Mouse (Mus musculus) layer of hippocampus, postnatal 14 days (tissue): ENCODE measurements around the gene Gm45521. TPM values are rescaled to one million over a fixed set of nuclear protein-coding genes. Genes with fewer than 3 reads are reported as not detected.

Experiments used
- DNase-seq, 2 experiments: peaks; one replicate each; pipeline ENCODE4 v3.0.0; 2021 to 2022; ENCODE audit warnings: low spot score in 2 of 2, mixed read lengths in 1 of 2
- long read RNA-seq, 2 experiments: library from polyadenylated mRNA; stranded (forward); transcript quantifications; one replicate each; pipeline ENCODE4 v2.0.0; 2021
- total RNA-seq, 2 experiments: library from RNA; stranded (reverse); gene quantifications; 2 replicates each; pipeline ENCODE4 v1.2.3; 2021

Gene Gm45521
- not detected for total RNA-seq
- long read RNA-seq, experiment 1, partial matches to known transcripts: 0 of 1 reads
- long read RNA-seq, experiment 1, other reads (novel, unspliced or antisense): 0 of 1 reads
- long read RNA-seq, experiment 2: 0 reads

DNA sequence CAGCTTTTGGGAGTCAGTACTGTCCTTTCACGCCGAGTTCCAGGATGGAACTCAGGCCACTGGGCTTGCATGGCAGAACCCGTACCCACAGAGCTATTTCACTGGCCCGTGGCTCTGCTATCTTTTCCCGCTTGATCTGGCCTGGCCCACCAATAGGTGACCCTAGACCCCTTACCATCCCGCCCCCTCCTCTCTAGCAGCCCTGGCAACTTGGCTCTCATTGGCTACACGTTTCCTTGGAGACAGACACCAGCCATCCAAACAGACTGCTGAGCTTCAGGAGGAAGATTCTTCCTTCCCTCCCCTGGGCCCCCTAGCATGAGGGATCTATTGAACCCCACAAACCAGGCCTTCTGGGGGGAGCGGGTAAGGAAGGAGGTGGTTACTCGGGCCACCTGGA, at the start of gene Gm45521:
Gene Gm45521 (plus strand): TSS at position 240 of the 400 bp plus-strand sequence.
- DNase-seq: no peak

DNA sequence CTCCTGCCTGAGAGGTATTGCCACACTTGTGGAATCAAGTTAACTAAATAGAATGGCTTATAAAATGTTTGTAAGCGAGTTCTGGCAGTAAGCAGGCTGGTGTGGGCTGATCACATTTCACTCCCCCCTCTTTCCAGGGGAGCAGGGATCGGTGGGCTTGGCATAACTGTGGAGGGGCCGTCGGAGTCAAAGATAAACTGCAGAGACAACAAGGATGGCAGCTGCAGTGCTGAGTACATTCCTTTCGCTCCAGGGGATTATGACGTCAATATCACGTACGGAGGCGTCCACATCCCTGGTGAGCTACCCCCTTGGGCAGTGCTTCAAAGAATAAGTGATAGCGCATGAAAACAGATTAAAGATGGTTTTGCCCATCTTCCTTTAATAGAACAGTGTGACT, 47.6 kb upstream of the Gm45521 start:
- DNase-seq: no peak

DNA sequence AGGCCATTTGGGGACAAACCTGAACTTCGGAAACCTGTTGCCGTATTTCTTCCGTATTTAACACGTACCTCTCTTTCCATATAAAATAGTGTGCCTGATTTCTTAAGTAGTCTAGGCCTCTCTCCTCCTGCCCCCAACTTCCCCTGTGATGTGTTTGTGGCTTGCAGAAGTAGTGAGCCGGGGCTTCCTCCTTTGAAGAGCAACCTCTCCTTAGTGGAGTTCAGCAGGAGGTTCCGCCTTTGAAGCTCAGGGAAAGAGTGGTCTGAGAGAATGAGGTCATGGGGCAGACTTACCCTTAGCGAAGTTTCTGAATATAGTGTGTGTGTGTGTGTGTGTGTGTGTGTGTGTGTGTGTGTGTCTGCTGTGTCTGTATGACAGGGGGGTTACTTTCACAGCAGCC, 43.2 kb upstream of the Gm45521 start:
- DNase-seq: no peak

DNA sequence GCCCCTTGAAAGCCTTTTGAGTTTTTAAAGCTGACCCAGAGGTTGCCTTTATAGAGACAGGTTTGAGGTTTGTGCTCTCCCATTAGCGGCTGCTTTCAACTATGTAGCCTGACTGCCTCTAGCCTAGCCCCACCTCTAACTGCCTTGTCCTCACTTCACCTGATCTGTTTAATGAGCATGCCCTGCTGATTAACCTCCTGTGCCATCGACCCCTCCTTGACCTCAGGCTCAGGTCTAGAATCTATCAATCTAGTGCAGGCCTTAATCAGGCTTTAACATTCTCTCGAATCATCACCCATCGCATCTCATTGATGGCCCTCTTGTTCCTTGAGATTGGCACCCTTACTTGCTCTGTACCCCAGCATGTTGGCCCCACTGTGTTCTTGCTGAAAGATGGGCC, 42.6 kb upstream of the Gm45521 start:
- DNase-seq: no peak

DNA sequence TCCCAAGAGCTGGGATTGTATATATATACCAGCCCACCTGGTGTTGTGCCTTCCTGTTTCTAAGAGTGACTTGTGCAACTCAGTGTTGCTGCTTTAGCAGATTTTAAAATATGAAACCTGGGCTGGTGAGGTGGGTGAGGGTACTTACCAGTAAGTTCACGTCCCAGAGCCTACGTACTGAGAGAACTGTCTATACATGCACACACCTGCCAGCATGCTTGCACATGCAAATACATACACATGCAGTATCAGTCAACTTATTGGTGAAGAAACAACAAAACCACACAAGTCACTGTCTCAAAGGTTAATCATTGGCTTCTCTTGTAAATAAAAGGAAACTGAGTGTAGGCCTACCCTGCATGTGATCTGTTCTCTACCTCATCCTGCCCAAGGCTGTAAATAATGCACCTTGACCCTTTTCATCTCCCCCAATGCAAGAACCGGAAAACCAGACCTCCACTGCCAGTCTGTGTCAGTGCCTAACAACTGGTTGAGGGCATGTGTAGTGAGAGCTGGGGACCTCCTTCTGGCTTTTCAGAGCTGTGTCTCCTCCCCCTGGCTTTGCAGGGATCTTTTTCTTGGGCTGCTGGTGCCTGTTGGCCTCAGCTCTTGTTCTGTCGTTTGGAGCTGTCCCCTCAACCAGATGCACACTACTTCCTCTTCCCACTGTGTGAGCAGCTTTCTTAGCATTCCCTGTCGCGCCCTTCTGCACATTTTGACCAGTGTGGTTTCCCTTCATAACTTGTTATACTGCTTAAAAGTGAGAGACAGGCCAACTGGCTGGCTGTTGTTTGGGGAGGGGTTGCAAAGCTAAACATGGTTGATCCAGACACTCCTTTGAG, 38.7 kb upstream of the Gm45521 start:
- no peak for DNase-seq

DNA sequence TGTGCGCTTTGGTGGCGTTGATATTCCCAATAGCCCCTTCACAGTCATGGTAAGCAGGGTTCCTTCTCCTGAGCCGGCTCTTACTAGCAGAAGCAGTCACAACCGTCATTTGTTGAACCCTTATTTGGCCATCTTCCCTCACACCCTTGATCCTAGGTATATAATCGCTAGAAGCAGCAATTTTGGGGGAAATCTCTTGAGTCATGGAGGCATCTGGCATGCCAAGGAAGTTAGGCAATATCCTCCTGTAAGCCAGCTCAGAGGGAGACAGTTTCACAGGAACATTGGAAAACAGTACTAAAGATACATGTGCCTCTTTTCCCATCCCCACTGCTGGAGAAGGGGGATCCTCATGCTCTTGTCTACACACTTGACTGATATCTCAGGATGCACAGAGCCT, 37.8 kb upstream of the Gm45521 start:
- DNase-seq: no peak

DNA sequence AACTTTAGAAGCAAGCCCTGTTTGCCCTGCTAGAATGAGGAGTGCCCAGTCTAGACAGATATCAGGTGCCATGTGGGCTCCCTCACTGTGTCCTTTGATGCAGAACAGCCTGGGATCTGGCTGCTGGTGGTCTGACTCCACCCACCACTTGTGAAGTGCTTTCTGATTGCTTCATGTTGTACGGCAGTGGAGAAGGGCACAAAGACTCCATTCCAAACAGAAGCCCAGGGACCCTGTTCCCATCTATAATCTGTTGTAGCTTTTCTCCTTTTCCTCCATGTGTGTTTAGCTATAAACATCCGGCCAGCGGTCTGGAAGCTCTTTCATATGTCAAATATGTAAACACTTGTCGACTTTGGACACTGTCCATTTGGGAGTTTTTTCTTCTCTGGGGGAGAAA, 37.2 kb upstream of the Gm45521 start:
- DNase-seq: no peak

DNA sequence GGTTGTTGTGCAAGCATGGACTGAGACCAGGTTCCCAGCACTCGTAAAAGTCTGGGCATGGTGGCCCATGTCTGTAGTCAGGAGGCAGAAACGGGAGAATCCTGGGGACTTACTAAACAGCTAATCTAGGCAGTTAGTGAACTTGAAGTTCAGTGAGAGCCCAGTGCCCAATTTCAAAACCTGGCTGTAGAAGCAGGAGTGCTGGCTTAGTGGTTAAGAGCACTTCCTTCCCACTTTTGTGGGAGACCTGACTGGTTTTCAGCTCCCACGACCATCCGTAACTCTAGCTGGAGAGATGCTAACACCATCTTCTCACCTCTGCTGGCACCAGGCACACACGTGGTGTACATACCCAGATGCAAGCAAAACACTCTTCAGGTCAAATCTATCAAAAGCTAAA, 35.6 kb upstream of the Gm45521 start:
- DNase-seq: no peak

DNA sequence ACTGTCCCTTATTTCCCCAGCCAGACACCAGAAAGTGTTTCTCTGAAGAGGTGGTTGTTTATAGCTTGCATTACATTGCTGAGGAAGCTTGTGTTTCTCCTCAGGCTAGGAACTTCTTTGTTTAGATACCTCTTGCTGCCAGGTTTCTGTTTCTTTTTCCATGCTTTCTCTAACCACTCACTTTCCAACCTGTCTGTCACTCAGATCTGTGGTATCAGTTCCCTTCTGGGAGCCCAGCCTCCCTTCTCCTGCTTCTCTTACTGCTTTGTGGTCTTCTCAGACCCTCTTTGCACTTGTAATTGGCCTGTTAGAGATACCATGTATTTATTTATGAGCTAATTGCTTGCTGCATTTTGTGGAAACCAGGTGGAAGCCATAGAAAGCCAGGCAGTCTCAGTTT, 33.5 kb upstream of the Gm45521 start:
- no peak for DNase-seq

DNA sequence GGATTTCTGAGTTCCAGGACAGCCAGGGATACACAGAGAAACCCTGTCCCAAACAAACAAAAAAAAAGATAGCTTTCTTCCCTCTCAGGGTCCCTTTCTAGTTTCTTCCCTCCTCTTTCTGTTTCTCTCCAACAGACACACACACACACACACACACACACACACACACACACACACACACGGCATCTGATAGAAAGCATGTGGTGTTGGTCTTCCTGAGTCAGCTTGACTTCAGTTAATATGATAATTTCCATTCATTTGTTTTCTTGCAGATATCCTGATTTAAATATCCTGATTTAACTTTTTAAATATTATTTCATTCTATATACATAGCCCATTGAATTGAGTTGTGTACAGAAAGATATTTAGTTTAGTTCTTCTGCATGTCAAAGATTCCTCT, 28.7 kb upstream of the Gm45521 start:
- no peak for DNase-seq

DNA sequence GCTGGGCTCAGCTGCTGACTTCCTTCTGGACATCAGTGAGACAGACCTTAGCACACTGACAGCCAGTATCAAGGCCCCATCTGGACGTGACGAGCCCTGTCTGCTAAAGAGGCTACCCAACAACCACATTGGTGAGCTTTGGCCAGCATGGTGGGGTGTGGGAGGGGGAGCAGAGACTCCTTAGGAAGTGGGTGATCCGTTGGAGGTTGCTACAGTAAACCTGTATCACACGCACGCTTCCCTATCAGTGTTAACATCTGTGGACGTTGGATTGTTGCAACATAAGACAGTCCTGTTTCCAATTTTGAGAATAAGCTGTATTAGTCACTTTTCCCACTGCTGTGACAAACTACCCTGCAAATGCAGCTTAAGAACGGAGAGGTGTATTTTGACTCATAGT, 28.1 kb upstream of the Gm45521 start:
- no peak for DNase-seq

DNA sequence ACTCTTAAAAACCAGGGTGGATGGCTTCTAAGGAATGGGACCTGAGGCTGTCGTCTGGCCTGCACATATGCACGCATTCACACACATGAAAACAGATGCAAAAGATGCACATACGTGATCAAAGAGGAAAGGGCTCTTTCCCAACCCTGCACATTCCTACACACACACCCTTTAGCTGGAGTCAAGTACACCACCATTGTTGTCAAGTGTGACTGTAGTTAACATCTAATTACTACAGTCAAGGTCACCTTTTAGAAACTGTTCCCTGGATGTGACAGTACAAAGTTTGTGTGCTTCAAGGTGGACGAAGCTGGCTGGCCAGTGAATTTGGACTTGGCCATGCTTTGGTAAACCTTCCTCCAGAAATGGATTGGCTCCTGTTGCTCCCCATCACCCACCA, 24.9 kb upstream of the Gm45521 start:
- DNase-seq: no peak

DNA sequence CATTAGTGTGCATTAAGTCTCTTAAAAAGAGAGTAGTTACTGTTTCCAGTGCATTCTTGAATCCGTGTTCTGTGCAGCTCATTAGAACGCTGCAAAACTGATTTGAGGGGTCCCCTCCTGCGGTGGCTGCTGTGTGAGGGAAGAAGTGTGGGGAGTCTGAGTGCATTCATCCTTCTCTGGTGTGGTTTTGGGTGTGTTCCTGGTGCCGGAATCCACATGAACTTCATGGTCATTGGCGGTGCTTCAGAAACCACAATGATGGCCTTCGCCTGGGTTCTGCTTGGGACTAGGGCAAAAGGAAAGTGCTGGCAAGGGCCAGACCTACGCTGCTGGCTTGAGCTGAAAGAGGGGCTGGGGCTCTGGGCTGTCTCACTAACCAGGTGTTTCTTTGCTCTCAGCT, 22.9 kb upstream of the Gm45521 start:
- DNase-seq: no peak

DNA sequence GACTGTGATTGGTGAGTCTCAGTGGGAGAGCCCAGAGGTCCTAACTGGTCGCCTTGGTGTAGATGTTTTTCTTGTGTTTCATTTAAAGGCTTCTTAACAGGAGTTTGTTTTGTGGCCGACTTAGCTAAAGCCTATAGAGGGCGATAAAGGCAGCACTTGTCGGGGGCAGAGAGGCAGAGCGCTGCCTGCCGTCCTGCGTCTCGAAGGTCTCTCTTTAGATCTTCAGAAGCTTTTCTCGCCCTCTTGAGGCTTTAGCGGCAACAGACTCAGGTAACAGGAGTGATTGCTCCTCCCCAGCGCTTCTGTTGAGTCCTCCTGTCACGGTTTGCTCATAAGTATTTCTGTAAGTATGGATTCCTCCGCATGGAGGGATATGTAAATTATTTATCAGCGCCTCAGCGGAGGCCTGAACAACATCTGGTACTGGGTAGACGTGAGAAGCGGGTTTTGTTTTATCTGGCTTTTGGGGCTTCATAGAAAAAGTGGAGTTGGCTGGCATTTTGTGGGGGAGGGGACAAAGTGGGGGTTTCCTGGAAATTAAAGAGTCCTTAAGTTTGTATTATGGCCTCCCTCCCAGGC, 19.9 kb upstream of the Gm45521 start:
- peak in 1 of 2 experiments; percentile 24 for DNase-seq

DNA sequence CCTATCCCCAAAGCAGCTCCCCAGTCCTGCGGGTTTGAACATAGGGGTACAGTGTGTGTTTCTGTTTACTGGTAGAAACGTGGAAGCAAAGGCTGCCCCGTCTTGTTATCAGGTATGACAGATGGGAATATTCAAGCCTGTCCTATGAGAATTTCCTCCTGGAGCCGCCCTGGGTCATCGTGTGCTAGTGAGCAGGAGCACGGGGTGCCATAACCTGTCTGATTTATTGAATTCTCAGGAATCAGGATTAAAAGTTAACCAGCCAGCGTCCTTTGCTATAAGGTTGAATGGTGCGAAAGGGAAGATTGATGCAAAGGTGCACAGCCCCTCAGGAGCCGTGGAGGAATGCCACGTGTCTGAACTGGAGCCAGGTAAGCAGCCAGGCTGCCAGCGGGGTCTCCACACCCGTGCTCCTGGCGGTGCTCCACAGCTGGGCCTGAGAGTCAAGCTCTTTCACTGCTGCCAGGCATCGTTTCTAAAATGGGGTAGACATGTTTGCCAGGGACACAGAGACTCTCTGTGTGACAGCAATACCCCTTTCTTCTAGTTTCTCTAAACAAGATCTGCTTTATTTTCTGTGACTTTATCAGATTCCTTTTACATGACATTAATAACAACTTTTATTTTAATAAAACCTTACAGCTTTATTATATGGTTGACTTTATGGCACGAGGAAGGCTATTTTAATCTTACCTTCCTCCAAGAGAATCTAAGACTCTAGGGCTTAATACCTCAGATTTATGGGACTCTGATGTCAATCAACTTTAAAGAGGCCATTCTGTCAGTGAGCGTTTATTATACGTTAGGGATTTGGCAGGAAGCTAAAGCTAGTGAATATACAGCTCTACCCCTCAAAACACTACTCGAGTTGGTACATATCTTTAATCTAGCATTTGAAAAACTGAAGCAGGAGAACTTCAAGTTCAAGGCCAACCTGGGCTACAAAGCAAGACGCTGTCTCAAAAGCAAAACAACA, 18.0 kb upstream of the Gm45521 start:
- peak in 1 of 2 experiments; percentile 41 for DNase-seq

DNA sequence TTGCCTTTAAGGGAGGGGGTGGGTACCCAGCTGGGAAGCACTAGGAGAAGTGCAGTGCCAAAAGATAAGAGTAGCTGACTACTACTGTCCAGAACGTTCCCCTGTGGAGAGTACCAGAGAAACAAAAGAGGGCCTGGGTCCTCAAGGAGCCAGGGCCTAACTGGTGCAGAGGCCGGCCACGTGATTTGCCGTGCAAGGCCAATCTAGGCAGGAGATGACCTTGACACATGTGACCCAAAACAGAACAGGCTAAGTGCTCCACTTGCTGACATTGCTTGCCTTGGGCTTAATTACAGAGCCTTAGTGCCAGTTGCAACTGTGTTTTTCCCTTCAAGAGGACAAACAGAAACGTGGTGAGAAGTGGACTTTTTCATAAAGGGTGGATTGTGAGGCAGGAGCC, 15.7 kb upstream of the Gm45521 start:
- DNase-seq: no peak

DNA sequence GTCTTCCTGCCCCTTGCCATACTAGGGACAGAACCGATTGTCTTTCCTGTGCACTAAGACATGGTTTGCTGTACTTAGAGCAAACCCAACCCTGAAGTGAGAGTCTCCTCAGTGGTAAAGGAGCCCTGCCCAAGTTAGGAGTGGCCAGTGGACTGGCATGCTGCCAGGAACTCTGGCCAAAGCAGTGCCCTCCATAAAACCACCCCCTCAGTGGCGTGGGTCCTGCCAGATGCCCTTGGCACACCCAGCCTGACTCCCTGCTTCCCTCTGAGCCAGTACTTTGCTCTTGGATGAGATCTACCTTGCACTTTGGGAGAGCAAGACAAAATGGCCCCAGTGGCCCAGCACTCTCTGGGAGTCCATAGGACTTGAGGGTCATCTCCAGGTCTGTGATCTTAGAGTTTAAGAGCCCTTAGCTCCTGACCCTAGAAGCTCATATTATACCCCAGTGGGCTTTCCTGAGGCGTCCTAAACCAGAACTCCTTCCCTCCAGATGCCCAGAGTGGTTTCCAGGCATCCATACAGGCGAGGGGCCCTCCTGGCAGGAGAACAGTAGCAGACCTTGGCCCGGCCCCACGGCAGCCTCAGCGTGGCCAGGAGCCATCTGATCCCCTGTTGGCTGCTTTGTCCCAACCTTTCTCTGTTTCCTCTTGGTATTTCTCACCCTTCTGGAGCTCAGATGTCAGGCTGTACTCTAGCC, 13.8 kb upstream of the Gm45521 start:
- DNase-seq: peak; percentile 30 to 42

DNA sequence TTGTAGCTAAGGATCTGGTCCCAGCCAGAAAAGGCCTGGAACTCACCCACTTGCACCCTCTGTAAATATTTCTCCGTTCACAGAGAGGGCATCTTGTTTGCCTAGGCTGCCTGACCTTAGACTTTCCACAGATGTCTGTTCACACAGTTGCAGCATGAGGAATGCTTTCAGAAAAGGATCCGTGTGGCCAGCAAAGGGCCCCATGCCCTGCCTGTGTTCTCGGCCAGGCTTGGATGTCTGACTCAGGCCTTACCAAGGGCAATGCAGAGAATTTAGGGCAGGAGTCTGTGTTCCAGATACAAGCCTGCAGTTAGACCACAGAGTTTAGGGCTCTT, 13.3 kb upstream of the Gm45521 start:
- DNase-seq: no peak

DNA sequence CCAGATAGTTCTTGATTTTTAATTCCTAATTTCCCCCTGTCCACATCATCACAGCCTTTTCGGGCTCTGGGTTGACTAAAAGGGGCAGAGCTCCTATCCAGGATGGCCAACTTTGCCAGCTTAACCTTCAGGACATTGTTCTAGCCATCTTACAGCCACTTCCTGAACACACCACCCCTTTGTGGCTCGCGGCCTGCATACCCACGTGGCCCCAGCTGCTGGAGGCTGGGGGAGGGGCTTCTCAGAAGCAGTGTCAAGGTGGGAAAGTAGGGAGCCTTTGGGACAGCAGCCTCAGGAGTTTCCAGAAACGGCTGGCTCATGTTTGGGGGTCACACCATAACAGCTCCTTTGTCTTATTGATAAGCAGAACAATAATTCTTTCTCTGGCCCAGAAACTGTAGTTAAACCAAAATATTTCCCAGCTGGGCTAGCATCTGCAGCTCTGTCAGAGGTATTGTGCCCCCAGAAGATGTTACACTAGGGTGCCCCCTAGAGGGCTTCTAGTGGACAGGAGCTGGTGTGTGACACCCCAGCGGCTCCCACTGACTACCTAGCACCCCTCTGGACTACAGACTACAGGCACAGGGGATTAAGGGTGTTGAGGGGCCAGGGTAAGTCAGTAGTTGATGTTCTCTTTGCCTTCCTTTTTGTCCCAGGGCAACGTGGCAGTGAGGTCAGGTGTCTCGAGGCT, 12.6 kb upstream of the Gm45521 start:
- DNase-seq: peak in 1 of 2 experiments; percentile 36

DNA sequence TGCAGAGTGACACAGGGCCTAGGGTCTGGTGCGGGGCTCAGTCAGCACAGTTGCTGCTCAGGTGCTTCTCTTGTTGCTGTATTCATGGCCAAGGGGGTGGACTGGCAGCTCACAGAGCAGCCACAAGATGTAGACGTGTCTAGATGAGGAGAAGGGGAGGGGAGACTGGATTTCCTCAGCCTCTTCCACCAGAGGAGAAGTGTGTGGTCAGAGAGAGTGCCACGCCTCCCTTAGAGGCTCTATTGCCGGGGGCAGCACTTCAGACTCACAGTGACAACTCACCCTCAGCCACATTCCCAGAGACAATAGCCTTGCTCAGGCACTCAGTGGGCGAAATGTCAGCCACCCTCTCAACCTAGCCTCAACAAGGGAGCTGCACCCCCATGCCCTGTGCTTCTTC, 11.8 kb upstream of the Gm45521 start:
- DNase-seq: no peak
